Mouse (Mus musculus): Measurements from ENCODE around the gene Mtfr2. TPM values are rescaled to one million over a fixed set of nuclear protein-coding genes. Genes with fewer than 3 reads are reported as not detected.

The Mtfr2 gene
- polyA plus RNA-seq, 1 experiment from 2014 or later: 1.1 TPM

DNA sequence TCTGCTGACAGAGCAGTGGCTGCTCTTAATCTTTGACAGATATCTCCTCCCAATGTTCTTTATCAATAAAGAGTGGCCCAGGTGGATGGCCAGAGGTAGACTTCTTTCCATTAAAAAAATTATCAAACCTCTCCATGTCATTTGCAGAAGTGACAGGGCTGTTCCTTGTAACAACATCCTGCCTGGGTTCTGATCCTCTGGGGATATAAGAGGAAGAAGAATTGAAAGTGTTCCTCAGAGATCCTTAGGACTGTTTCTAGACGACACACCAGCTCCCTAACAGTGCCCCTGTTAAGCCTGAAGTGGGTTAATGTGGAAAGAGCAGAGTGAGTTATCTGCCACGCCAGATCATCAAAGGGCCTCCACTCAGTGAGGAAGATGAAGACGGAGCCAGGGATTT is 43.0 kb downstream of the Mtfr2 start:
- H3K4me3 ChIP-seq: no peak overlapping the region
- no peak for ATAC-seq (ENCODE audit: low FRiP score, low read depth)
- H3K9ac ChIP-seq: no peak overlapping the region
- H3K27ac ChIP-seq: no peak overlapping the region
- H3K4me1 ChIP-seq: no peaks in the 10 kb centered on the region
- H3K9me3 ChIP-seq: no peaks in the 10 kb centered on the region
- WGBS: 77% methylated on average over 3 of the region's 3 CpGs
- H3K27me3 ChIP-seq (replicated peaks): no peaks in the 10 kb centered on the region
- H3K4me2 ChIP-seq (replicated peaks): no peak overlapping the region
- no peaks in the 10 kb centered on the region for H3K36me3 ChIP-seq

DNA sequence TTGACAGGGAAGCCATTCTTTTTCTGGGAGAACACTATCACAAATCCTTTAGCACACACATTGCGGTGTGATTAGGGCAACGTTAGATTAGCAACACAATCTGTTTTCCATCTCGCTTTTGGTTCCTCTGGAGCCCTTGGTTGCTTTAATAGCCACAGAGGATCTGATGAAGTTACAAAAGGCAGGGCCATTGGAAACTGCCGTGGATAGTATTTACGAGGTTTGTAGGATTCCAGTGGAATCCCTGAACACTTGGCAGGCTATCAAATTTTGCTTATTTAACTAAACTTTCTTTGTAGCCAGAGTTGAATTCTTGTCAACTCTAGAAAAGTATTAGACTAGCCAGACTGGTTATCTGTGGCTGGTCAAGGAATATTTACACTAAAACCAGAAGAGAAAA is 47.2 kb downstream of the Mtfr2 start:
- Histone ChIP-seq H3K27me3 (replicated peaks) (no peaks in the 10 kb centered on the region), H3K4me2 (replicated peaks) (no peak overlapping the region), H3K27ac (no peak overlapping the region), H3K36me3 (no peaks in the 10 kb centered on the region), H3K4me1 (no peaks in the 10 kb centered on the region), H3K4me3 (no peak overlapping the region), H3K9me3 (no peaks in the 10 kb centered on the region), H3K9ac (no peak overlapping the region)
- ATAC-seq (ENCODE audit: low FRiP score, low read depth): no peak
- 85% methylated on average over 5 of the region's 5 CpGs for WGBS

DNA sequence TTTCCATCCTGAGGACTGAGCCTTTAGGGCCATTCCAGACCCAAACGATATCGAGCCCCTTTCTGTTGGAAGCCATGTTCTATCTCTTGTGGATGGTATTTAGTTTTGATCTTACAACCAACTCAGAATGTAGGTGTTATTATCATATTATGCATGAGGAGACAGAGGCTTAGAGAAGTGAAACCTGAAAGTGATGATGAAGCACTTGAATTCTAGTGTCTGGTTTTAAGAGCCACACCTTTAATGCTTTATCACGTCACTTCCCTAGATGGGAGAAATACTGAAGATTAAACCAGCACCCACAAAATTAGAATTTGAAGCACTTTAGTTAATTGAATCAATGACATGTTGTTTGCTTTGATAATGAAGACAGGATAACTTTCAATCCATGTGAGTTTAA is 48.2 kb downstream of the Mtfr2 start:
- Histone ChIP-seq H3K4me1 (no peaks in the 10 kb centered on the region), H3K9me3 (no peaks in the 10 kb centered on the region), H3K27me3 (replicated peaks) (no peaks in the 10 kb centered on the region), H3K36me3 (no peaks in the 10 kb centered on the region), H3K9ac (no peak overlapping the region), H3K4me3 (no peak overlapping the region), H3K4me2 (replicated peaks) (no peak overlapping the region), H3K27ac (no peak overlapping the region)
- ATAC-seq (ENCODE audit: low FRiP score, low read depth): no peak
- whole genome bisulfite sequencing: 96% methylated on average over 3 of the region's 3 CpGs

DNA sequence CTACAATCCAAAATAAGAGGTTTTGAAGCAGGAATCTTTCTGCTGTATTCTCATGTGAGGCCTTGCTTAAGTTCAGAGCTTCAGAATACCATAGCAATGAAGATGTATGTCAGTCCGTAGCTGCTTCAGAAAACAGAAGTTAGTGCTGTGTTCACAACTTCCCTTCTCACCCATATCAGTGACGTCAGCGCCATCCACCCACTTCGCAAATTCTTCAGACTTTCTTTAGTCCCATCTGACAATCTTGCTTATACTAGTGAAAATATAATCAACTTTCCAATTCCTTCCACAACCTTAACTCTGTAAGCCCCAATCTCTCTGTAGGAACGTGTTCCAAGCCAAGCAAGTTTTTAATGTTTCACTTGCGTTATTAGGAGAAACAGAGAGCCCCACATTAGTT is 50.7 kb downstream of the Mtfr2 start:
- 88% methylated on average over 6 of the region's 6 CpGs for WGBS
- no peaks in the 10 kb centered on the region for H3K36me3 ChIP-seq
- no peak overlapping the region for H3K4me2 ChIP-seq (replicated peaks)

DNA sequence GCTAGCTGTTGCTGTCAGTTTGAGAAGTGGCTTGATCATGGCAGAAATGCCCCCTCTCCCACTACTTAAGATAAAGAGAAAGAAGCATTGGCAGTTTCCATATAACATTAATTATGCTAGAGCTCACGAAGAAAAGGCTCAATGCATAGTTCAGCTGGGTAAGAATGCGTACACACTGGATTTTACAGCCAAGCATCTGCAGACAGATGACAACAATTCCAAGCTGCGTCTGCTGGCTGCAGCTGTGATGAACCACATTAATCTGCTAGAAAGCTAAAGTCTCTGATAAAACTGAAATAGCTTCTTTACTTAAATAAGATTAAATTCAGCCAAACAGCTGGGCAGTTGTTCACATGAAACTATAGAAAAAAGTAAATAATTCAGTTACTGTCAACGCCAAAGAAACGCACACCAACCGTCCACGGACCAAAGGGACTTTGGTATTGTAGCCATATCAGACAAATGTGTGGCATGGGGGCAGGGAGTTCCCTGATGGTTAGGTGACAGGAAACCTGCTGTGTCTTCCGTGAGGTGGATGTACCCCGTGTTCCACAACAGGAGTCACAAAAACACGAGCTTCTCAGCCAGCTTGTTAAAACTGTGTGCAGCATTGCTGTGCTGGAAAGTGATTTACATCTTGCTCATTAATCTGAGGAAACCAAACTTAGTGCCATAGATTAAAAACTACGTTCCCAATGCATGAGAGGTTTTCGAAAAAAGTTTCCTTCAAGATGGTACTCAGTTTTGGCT is 51.2 kb downstream of the Mtfr2 start:
- Histone ChIP-seq H3K4me1 (no peaks in the 10 kb centered on the region), H3K9ac (no peak overlapping the region), H3K9me3 (no peaks in the 10 kb centered on the region), H3K27ac (no peak overlapping the region), H3K4me2 (replicated peaks) (no peak overlapping the region), H3K4me3 (no peak overlapping the region), H3K36me3 (no peaks in the 10 kb centered on the region), H3K27me3 (replicated peaks) (no peaks in the 10 kb centered on the region)
- ATAC-seq (ENCODE audit: low FRiP score, low read depth): no peak
- 78% methylated on average over 12 of the region's 12 CpGs for WGBS

More for the DNA sequence above, 50.7 kb downstream of the Mtfr2 start:
- no peaks in the 10 kb centered on the region for H3K4me1 ChIP-seq
- no peak overlapping the region for H3K9ac ChIP-seq
- no peaks in the 10 kb centered on the region for H3K9me3 ChIP-seq
- H3K27me3 ChIP-seq (replicated peaks): no peaks in the 10 kb centered on the region
- no peak overlapping the region for H3K4me3 ChIP-seq
- no peak overlapping the region for H3K27ac ChIP-seq
- no peak for ATAC-seq (ENCODE audit: low FRiP score, low read depth)

DNA sequence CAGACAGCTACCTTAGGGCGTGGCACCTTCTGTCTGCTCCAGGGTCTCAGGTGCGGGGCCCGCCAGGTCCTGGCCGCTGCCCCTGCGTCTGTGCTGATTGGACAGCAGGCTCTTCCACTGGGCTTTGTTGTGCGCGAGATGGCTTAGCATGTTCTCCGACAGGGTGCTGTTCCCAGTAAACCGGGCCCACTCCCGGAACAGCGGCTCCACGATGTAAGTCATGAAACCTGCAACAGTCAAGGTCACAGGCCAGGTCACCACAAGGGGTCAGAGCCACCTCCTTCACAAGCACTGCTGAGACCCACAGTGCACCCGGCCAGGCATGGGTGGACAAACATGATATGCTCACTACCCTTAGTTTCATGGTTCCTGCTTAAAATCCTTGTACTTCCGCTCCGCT is 52.8 kb downstream of the Mtfr2 start:
- Histone ChIP-seq H3K9ac (no peak overlapping the region), H3K27ac (no peak overlapping the region), H3K36me3 (no peaks in the 10 kb centered on the region), H3K4me1 (no peaks in the 10 kb centered on the region), H3K4me3 (no peak overlapping the region), H3K9me3 (no peaks in the 10 kb centered on the region), H3K27me3 (replicated peaks) (no peaks in the 10 kb centered on the region), H3K4me2 (replicated peaks) (peak overlapping the region; percentile 36)
- 72% methylated on average over 15 of the region's 15 CpGs for WGBS
- ATAC-seq (ENCODE audit: low FRiP score, low read depth): no peak

- Histone ChIP-seq H3K9ac (no peak overlapping the region), H3K27me3 (replicated peaks) (no peaks in the 10 kb centered on the region), H3K4me1 (no peaks in the 10 kb centered on the region), H3K27ac (no peak overlapping the region), H3K4me2 (replicated peaks) (no peak overlapping the region), H3K4me3 (no peak overlapping the region), H3K36me3 (no peaks in the 10 kb centered on the region), H3K9me3 (no peaks in the 10 kb centered on the region)
- WGBS: 86% methylated on average over 5 of the region's 5 CpGs
- ATAC-seq (ENCODE audit: low FRiP score, low read depth): no peak
Observed at GRCm38 (mm10) chr10:20402941-20403340, 55.4 kb downstream of the Mtfr2 start.

GRCm38 (mm10) chr10:20405471-20405870 is 57.9 kb downstream of the Mtfr2 start:
- H3K27me3 ChIP-seq (replicated peaks): no peaks in the 10 kb centered on the region
- no peak overlapping the region for H3K4me3 ChIP-seq
- no peak overlapping the region for H3K27ac ChIP-seq
- peak; percentile 70; the same call in 1 of the 2 replicates for ATAC-seq (ENCODE audit: low FRiP score, low read depth)
- no peaks in the 10 kb centered on the region for H3K4me1 ChIP-seq
- H3K36me3 ChIP-seq: no peaks in the 10 kb centered on the region
- H3K4me2 ChIP-seq (replicated peaks): no peak overlapping the region
- no peaks in the 10 kb centered on the region for H3K9me3 ChIP-seq
- H3K9ac ChIP-seq: no peak overlapping the region
- WGBS: 94% methylated on average over 2 of the region's 2 CpGs

DNA sequence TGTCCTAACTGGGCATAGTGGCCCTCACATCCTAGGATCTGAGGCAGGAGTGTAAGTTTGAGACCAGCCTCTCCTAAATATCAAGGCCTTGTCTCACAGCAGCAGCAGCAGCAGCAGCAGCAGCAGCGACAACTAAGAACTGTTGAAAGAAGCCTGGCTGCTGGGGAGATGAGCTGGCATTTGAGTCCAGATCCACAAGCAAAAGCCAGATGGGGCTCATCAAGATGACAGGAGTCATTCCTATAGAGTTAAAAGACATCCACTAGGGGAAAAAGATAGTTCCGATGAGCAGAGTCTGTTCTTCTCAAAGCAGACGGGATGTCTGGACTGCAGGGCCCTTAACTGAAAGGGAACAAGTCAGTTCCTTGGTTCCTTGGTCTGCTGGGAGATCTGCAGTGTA is 60.8 kb downstream of the Mtfr2 start:
- Histone ChIP-seq H3K4me3 (no peak overlapping the region), H3K27ac (no peak overlapping the region), H3K9me3 (no peaks in the 10 kb centered on the region), H3K4me2 (replicated peaks) (no peak overlapping the region), H3K36me3 (no peaks in the 10 kb centered on the region), H3K9ac (no peak overlapping the region), H3K27me3 (replicated peaks) (no peaks in the 10 kb centered on the region), H3K4me1 (no peaks in the 10 kb centered on the region)
- WGBS: 85% methylated on average over 3 of the region's 3 CpGs
- no peak for ATAC-seq (ENCODE audit: low FRiP score, low read depth)

DNA sequence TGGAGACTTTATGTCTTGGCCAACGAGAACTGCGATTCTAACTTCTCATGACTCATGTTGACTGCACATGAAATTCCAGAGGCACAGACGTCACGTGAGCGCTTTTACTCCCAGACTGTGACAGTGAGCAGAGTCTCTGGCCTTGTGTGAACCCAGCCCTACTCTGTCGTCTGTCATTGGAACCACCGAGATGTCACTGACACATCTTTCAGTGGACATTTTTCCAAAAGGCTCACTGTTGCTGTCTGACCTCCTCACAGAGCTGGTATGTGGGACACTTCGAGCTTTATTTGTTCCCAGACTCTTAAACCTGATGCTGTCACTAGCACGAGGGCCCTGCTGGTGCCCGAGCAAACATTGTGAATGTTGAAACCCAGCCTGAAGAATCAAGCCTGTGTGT is 61.6 kb downstream of the Mtfr2 start:
- no peaks in the 10 kb centered on the region for H3K36me3 ChIP-seq
- no peak overlapping the region for H3K9ac ChIP-seq
- 87% methylated on average over 10 of the region's 10 CpGs for WGBS
- H3K27ac ChIP-seq: no peak overlapping the region
- no peaks in the 10 kb centered on the region for H3K9me3 ChIP-seq
- H3K4me3 ChIP-seq: no peak overlapping the region
- no peaks in the 10 kb centered on the region for H3K27me3 ChIP-seq (replicated peaks)
- no peak for ATAC-seq (ENCODE audit: low FRiP score, low read depth)
- no peaks in the 10 kb centered on the region for H3K4me1 ChIP-seq
- no peak overlapping the region for H3K4me2 ChIP-seq (replicated peaks)

Other genes with a start within 250 kb of the Mtfr2 start
- gene Map7, start 199.3 kb upstream of the Mtfr2 start, polyA plus RNA-seq (2016; fragmentation: Nextera tagmentation; extraction: Ambion mirVana): 7.8 and 9.3 TPM in 2 replicates
- 139 and 143 TPM in 2 replicates for gene Bclaf1, start 35.3 kb upstream of the Mtfr2 start, polyA plus RNA-seq (2016; fragmentation: Nextera tagmentation; extraction: Ambion mirVana)